Mouse (Mus musculus): ENCODE measurements at regions not wholly inside any gene's neighbourhood (a gene's known extent, or its start where the extent isn't known, plus 50 kb on each side); places are given as distances from the start of the nearest gene placed in this dataset.

DNA sequence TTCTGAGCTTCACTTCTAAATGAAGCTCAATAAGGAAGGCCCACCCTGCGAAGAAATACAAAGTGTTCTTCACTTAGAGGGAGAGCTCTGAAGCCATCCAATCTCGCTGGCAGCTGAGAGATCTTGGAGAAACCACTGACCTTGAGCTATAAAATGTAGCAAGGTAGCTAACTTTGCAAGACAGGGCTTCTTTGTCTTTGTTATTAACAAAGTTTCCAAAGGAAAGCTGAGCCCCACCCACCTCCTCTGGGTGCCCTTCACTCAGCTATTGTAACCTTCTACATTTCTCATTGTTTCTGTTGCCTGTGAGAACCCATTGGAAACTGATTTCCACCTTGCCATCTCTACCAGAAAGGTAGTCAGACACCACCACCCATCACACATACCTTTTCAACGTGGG, 57.2 kb upstream of the Usp9x start:
- DNase-seq (ENCODE audit: low read depth in 1 of 2, low spot score in 2 of 2), result no peak

DNA sequence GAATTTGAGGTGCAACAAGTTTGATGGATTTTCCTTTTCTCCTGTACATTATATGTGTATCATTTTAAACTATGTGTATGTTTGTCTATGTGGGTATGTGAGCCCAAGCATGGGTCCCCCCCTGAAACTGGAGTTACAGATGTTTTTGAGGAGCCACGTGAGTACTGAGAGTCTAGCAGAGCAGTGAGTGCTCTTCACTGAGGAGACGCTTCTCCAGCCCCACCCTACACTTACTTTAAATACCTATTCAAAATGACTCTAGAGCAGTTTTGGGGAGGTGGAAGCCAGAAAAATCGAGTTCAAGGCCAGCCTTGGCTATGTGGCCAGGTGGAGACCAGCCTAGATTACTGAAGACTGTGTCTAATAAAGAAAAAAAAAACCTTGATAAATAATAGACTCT, 58.2 kb upstream of the Usp9x start:
- DNase-seq (ENCODE audit: low read depth in 1 of 2, low spot score in 2 of 2), result no peak

DNA sequence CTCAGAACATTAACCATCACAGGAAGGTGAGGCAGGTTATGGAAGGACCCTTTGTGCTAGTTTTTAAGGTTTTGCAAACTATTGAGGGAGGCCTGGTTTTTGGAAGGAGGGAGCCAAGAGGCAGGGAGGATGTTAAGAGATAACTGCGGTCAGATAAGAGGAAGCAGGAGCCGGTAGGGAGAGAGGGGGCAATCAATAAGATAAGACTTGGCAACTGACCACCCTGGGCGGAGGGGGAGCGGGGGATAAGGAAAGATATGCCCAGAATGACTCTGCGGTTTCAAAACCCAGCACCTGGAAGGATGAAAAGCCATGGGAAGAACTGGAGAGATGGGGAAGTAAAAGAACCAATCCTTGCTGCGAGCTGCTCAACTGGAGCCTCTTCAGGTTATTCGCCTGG, 80.5 kb upstream of the Usp9x start:
- DNase-seq (ENCODE audit: low read depth in 1 of 2, low spot score in 2 of 2), result no peak

DNA sequence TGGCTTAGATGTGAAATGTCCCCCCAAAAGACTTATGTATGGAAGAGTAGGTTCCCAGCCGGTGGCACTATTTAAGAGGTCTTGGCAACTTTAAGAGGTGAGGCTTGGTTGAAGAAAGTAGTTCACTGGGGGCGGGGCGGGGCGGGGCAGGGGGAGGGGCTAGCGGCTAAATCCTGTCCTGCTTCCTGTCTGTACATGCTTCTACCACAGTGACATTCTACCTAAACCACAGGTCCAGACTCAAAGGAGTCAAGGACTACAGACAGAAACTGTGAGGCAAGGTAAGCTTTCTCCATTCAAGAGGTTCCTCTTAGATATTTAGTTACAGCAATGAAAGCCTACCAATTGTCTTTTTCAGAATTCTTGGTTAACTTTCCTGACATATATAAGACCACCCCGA, 93.6 kb upstream of the Usp9x start:
- DNase-seq (ENCODE audit: low read depth in 1 of 2, low spot score in 2 of 2), result no peak

DNA sequence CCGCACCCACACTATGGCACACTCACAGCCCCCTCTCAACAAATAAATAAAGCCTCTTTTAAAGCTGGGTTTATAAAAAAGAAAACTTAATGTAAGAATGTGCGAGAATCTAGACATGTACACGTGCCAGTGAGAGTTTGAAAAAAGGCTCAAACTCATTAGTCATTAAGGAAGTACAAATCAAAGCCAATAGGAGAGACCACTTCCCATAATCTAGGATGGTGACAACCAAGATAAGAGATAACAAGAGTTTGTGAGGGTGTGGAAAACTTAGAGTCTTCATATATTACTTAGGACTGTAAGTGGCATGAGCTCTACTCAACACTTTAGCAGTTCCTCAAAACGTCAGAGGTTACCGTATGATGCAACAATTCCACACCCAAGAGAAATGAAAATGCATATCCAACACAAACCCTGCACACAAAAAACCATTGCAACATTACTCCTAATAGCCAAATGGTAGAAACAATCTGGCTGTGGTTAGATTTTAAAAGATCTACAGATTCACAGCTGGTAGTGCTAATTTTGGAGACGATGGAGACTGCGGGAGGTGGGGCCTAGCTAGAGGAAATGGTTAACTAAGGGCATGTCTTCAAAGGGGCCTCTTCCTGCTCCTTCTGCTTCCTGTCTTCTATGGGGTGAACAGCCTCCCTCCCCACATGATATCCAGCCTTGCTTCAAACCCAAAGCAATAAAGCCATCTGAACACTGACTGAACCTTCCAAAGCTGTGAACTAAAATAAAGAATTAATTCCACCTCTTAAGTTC, 102.1 kb upstream of the Usp9x start:
- DNase-seq (ENCODE audit: low read depth in 1 of 2, low spot score in 2 of 2), result peak in 1 of 2 experiments; percentile 8

DNA sequence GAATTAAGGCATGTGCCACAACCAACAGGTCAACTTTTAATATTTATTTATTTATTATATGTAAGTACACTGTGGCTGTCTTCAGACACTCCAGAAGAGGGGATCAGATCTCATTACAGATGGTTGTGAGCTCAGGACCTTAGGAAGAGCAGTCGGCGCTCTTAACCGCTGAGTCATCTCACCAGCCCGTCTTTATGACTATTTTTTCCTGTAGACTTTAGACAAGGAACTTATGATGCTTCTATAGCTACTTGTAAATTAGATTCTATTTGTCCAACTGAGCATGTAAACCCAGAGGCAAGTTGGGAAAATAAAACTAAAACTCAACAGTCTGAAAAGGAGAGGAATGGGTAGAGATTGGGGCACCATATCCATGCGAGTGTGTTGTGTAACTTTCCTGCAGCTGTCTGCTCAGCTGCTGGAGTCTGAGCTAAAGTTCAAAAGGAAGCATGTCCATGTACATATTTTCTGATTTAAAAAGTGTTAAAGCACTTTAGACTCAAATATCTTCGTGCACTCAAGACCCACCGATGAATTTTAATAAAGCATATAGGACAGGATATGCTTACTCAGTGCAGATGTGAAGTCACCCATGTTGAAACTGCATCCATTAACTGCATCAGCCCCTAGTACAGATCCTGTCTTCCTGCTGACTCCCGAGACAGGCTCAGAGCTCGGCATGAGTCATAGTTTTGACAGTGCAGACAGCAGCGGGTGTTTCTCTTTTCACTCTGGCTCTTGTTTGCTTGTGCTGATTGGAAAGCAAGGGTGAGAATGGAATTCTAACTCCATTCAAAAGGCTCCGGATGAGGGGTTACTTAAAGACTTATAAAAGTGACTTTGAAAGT, 111.6 kb upstream of the Usp9x start:
- no peak for DNase-seq (ENCODE audit: low read depth in 1 of 2, low spot score in 2 of 2)

DNA sequence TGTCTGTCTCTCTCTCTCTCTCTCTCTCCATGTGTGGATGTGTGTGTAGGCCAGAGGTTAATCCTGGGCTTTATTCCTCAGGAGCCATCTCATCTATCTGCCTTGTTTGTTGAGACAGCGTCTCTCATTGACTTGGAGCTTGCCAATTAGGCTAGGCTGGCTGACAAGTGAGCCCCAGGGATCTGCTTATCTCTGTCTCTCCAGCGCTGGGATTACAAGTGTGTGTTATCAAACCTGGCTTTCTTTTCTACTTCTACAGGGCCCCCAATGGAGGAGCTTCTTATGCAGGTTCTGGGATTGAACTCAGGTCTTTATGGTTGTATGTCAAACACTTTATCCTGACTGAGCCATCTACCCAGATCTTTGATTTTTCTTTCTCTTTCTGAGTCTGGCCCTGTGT, 112.4 kb upstream of the Usp9x start:
- no peak for DNase-seq (ENCODE audit: low read depth in 1 of 2, low spot score in 2 of 2)

DNA sequence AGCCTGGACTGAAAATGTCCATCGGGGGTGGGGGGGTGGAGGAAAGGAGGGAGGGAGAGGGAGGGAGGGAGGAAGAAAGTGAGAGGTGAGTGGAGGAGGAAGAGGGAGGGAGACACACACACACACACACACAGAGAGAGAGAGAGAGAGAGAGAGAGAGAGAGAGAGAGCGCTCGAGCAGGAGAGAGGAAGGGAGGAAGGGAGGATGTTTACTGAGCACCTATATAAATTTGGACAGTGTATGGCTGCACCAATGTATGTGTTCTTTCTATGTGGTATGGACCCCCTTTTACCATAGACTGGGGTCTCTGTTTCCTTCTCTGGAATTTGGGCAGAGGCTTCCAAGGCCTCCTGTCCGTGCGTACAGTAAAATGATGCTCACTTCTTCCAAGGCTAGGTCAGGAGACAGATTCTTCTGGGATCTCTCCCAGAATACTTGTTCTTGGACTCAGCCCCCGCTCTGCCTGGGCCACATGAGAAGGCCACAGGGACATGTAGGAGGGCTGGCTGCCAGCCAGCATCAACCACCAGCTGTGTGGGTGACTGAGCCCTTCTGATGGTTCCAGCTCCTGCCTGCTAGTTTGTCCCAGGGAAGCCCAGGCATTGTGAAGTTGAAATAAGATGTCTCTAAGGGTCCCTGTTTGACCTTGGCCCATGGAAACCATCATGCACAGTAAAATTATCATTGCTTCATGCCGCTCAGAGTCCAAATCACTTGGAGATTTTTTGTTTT, 120.2 kb upstream of the Usp9x start:
- DNase-seq (ENCODE audit: low read depth in 1 of 2, low spot score in 2 of 2), result no peak

DNA sequence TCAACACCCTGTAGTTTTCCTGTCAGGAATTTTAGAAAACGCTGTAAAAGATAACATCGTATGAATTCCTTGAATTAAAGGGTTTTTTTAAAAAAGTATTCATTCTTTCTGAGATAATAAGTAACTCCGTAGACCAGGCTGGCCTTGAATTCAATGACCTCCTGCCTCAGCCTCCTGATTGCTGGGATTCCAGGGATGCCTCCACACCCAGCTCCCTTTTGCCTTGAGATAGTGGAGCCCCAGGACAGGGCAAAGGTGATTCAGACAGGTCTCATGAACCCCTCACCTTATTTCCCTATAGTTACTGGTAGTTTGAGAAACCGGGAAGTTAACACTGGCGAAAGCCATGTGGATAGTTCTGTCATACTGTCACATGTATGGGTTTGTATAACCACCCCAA, 128.8 kb upstream of the Usp9x start:
- DNase-seq (ENCODE audit: low read depth in 1 of 2, low spot score in 2 of 2), result no peak

DNA sequence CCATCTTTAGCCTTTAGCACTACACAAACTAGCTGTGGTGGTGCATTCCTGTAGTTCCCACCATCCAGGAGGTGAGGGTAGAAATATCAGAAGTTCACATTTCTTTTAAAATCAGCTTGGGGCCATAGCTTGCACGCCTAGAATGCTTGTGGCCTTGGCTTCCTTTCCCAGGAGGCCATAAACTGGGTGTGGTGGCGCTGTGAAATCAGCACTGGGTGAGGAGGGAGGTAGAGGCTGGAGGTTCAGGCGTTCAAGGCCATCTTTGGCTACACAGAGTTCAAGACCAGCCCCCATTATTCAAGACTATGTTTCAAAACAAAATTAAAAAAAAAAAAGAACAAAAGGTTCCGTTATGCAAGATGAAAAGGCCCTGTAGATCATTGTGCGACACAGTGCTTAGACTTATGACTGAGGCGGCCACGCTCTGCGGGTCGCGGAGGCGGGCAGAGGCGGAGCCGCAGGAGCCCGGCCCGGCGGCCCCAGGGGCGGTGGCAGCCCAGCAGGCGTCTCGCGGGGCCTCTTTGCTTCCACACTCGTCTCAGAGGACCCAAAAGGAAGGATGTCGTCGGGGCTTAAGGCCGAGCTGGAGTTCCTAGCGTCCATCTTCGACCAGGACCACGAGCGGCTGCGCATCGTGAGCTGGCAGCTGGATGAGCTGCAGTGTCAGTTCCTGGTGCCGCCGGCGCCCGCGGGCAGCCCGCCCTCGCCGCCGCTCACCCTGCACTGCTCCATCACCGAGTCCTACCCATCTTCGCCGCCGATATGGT, 134.7 kb upstream of the Usp9x start:
- peak in 1 of 2 experiments; percentile 21 for DNase-seq (ENCODE audit: low read depth in 1 of 2, low spot score in 2 of 2)

DNA sequence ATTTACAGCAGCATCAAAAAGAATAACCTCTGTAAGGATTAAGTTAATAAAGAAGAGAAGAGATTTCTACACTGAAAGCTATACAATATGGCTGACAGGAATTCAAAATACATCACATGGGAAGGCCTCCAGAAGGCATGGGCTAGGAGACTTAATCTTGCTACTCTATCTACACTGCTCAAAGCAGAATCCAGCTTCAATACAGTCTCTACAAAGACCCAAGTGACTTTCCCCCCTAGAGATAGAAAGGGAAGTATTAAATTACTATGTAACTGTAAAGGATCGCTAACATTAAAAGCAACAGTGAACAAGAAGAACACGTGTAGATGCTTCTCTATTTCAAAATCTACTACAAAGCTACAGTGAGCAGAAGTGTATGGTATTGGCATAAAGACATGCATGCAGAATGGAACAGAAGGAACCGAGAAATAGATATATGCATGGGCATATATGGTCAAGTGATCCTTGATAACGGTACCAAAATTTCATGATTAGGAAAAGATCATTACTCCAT, 137.9 kb upstream of the Usp9x start:
- no peak for DNase-seq (ENCODE audit: low read depth in 1 of 2, low spot score in 2 of 2)

DNA sequence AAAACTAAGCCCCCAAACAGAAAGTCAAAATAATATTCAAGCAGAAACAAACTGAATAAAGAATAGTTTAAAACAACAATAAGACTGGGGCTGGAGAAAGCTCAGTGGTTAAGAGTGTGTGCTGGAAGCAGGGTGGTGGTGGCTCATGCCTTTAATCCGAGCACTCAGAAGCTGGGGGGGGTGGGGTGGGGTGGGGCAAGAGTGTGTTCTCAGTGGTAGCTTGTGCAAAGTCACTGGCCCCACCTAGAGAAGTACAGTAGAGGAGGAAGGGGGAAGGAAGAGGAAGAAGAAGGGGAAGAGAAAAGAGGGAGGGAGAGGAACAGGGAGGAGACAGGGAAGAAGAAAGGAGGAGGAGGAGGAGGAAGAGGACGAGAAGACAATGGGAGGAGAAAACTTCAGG, 141.1 kb upstream of the Usp9x start:
- DNase-seq (ENCODE audit: low read depth in 1 of 2, low spot score in 2 of 2), result no peak

DNA sequence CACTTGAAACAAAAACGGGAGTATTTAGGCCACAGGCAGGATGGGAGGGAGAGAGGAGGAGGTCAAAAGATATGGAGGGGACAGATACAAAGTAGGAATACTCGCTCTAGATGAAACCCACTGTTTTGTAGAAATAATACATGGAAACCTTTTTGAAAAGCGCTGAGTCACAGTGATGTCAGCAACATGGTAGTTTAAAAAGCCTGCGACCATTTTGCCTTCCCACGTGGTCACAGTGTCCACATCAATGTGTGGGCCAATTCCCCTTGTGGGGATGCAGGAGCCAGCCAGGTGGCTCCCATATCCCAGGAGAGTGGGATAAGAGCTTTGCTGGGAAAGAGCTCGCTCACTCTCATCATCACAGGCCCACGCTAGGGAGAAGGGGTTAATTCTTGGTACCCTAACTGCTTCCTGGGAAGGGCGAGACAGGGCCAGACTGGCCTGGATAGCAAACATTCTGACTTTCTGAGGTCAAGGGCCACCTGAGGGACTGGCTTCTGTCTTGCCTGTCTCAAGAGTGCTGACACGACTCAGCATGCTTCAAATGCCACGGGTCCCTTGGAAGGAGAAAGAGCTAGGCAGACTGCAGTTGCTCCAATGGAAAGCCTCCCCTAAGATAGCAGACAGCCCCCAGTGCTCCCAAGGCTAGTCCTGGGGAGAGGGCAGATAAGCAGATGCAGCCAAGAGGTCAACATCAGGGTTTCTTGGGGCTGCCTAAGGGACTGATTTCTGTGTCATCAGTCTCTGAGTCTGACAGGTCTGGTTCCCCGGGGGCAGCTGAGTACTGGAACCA, 143.3 kb upstream of the Usp9x start:
- DNase-seq (ENCODE audit: low read depth in 1 of 2, low spot score in 2 of 2), result no peak

DNA sequence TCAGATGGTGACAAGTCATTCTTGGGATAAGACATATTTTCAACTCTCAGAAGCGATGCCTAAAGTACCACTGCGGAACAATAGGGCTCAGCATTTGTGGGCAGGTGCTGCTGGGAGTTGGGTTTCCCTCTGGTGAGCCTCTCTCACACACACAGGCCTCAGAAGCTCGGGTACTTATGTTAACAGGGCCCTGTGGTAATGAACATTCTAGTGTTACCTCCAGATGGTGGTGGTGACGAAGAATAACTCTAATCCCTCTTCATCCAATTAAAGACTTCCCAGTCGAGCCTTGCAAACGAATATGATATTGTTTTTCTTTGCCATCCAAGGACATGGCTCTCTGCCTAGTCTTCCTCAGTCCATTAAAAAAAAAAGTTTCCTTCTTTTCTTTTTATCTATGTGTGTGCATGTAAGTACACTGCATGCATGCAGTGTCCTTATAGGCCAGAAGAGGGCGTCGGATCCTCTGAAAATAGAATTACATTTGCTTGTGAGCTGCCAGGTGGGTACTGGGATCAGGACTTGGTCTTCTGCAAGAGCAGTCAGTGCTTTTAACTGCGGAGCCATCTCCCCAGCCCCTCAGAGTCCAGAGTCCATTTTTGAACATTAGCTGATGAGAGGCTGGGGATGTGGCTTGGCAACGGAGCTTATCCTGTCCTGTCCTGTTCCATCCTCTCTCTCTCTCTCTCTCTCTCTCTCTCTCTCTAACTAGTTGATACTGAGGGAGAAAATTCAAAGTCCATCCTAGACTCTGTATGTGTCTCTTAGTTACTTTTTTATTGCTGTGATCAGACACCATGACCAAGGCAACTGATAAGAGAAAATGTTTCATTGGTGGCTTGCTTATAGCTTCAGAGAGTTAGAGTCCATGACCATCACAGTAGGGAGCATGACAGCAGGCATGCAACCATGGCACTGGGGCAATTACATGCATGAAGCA, 146.3 kb upstream of the Usp9x start:
- DNase-seq (ENCODE audit: low read depth in 1 of 2, low spot score in 2 of 2), result no peak

DNA sequence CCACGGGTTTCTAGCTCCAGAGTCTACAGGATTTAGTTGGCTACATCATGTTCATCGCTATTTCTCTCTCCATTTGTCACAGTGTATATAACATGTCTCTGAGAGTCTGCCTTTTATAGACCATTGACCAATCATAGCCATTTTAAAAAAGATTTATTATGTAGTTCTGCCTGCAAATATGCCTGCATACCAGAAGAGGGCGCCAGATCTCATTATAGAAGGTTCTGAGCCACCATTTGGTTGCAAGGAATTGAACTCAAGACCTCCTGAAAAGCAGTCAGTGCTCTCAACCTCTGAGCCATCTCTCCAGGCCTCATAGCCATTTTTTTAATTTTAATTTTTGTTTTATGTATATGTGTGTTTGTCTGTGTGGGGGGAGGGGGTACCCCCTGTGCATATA, 151.7 kb upstream of the Usp9x start:
- no peak for DNase-seq (ENCODE audit: low read depth in 1 of 2, low spot score in 2 of 2)

DNA sequence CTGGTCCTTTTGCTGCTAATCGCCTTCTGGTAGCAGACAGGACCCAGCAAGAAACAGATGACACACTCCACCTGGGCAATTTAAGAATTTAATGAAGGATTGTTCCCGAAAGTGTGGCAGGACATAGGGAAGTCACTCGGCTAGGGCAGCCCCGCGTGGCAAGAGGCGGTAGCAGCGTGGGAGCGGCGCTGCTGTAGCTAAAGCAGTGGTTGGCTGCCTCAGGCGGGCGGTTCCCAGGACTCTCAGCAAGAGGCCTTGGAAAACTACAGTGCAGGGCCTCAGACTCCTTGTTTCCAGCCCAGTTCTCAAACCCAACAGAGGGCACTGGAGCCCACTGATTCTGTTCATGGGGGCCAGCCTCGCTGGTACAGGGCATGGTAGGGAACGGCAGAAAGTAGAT, 154.2 kb upstream of the Usp9x start:
- DNase-seq (ENCODE audit: low read depth in 1 of 2, low spot score in 2 of 2), result no peak

DNA sequence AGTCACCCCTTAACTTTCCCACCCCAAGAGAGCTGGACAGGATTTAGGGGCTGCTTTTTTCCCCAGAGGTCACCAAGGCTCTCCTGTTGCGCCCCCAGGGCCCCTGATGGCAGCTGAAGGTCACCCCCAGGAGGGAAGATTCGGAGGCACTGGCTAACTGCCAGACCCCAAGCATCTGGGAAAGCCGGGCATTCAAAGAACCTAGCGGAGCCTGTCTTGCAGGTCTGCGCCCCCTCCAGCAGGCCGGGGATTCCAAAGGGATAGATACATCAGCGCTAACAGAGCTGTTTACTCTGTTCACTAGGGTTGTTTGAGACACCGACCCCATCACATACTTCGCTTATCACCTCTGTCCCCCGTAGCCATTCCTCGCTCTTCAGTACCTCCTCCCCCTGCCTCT, 154.6 kb upstream of the Usp9x start:
- no peak for DNase-seq (ENCODE audit: low read depth in 1 of 2, low spot score in 2 of 2)

DNA sequence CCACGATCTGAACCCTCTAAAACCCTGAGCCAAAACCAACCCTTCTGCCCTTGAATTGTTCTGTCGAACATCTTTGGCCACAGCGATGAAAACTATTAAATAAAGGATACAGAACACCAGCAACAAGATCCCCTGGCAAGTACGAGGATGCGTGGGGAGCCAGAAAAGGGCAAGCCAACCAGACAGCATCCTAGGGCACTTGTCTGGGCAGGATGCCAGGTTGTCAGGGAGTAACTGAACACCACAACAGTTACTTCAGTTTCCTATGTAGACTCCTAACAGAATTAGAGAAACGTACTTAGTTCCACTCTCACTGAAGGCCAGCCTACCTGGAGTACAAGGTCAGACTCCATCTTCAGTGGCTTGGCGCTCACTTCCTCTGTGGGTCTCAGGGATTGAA, 138.4 kb upstream of the Med14 start:
- DNase-seq (ENCODE audit: low read depth in 1 of 2, low spot score in 2 of 2), result no peak

DNA sequence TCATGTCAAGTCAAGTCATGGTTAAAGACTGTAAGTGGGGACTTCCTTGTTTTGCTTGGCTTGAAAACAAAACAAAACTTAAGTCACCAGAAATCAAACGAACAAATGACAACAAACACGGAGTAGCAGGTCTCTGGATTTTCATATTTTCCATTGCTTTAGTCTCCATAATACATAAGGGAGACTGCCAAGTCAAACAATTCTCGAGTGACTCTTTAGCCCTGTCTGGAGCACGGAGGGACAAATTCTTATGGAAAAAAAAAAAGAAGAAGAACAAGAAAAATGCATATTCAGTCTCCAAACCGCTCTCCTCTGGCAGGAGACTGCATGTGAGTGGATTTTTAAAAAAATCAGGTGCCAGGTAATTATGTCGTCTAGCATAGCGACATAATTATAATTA, 129.6 kb upstream of the Med14 start:
- no peak for DNase-seq (ENCODE audit: low read depth in 1 of 2, low spot score in 2 of 2)
